Mouse (Mus musculus) left cerebral cortex, adult 2 months (tissue): Measurements from ENCODE around the gene Pias3. TPM values are rescaled to one million over a fixed set of nuclear protein-coding genes. Genes with fewer than 3 reads are reported as not detected.
"Not testable (repeated sequence)": the region's sequence is repeated elsewhere in the genome, so short reads cannot be mapped to it uniquely, and the experiment has no call there.

ENCODE experiments used
- DNase-seq, 2 experiments: peaks; one replicate each; pipeline ENCODE4 v3.0.0; 2021 to 2022; ENCODE audit warnings: low spot score in 2 of 2, mixed read lengths in 1 of 2; ENCODE audit errors: extremely low spot score in 1 of 2
- H3K27ac ChIP-seq: fragments of 200-600 bp; 2 replicates; pipeline ENCODE4 v1.8.1; 2022
- H3K4me3 ChIP-seq: fragments of 200-600 bp; 2 replicates; pipeline ENCODE4 v1.8.1; 2022
- CTCF ChIP-seq: fragments of 200-600 bp; IDR thresholded peaks from 2 replicates; pipeline ENCODE4 v1.8.1; 2022; ENCODE audit warnings: antibody characterized with exemption, mild to moderate bottlenecking, moderate library complexity
- intact Hi-C: fragments of 180-260 bp; cut with DNase I; formaldehyde crosslinking; loops from one replicate; pipeline ENCODE4 v1.15.1; 2025
- long read RNA-seq, 2 experiments: library from polyadenylated mRNA; stranded (forward); transcript quantifications; one replicate each; pipeline ENCODE4 v2.0.0; 2021; ENCODE audit warnings: borderline mapping rate in 2 of 2
- total RNA-seq, 2 experiments: library from RNA; stranded (reverse); gene quantifications; 2 replicates each; pipeline ENCODE4 v1.2.3; 2021

Gene Pias3
- 10 to 100 TPM; 23.6 to 30.3 TPM for total RNA-seq
- long read RNA-seq, experiment 1, transcript Pias3-201 (14 exons, 2,931 nt) = major isoform, 25 of 36 reads
- long read RNA-seq, experiment 1, partial matches to known transcripts = 3 of 36 reads
- long read RNA-seq, experiment 1, other reads (novel, unspliced or antisense) = 5 of 36 reads
- long read RNA-seq, experiment 2, transcript Pias3-201 (14 exons, 2,931 nt) = major isoform, 23 of 48 reads
- long read RNA-seq, experiment 2, partial matches to known transcripts = 13 of 48 reads
- long read RNA-seq, experiment 2, other reads (novel, unspliced or antisense) = 10 of 48 reads

GRCm38 (mm10) chr3:96696198-96696765, at the start of gene Pias3:
Gene Pias3, plus strand, starts transcription at chr3:96696384.
- TF ChIP-seq CTCF = no peak
- Histone ChIP-seq H3K4me3 (peak within 1 kb of the TSS; percentile 89), H3K27ac (peak within 1 kb of the TSS; percentile 94)
- intact Hi-C loops = loop anchor here (2.0 kb wide), 1 partner anchor 25 kb away; the partner anchor contains the start of gene Ankrd35
- peak in 1 of 2 experiments; percentile 68 for DNase-seq

DNA sequence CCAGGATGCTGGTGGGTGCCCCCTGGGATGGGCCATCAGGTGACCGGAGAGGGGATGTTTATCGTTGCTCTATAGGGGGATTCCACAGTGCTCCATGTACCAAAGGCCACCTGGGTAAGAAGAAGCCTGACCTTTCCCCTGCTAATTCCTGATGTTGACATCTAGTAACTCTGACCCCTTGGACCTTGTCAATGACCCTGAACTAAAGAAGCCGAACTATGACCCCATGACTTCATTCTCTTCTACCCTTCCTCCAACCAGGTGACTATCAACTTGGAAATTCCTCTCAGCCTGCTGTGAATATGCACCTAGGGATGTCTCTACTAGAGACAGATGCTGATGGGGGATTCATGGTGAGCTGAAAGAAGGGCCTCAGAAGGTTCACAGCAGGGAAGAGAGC, 48.8 kb upstream of the Pias3 start:
- intact Hi-C loops = no loop called here
- no peak for TF ChIP-seq CTCF
- no peak overlapping the region for H3K27ac ChIP-seq

DNA sequence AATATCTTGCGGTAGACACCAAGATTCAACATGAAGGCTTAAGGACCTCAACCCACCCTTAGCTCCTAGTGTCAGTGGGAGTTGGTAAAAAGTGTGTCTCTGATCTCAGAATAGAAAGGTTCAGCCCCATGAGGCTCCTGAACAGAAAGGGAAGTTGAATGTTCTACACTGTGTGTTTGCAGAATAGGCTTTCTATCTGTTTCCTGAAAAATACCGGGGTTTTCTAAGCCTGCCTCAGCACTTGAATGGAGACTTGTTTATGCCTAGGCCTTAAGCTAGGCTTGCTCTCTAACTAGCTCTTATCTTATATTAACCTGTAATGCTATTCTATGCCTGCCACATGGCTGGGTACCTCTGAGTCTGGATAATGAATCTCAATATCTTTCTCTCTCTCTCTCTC, 35.3 kb upstream of the Pias3 start:
- Histone ChIP-seq H3K4me3 (no peak overlapping the region), H3K27ac (no peak overlapping the region)
- intact Hi-C loops = loop anchor here (2.0 kb wide), 1 partner anchor 16 kb away; the partner anchor contains the start of gene Itga10
- no peak for TF ChIP-seq CTCF
- no peak for DNase-seq

More for the DNA sequence above, 48.8 kb upstream of the Pias3 start:
- no peak for DNase-seq
- no peak overlapping the region for H3K4me3 ChIP-seq

- no peak for TF ChIP-seq CTCF
- Histone ChIP-seq H3K4me3 (no peak overlapping the region), H3K27ac (no peak overlapping the region; the same call in 1 of the 2 replicates)
- intact Hi-C loops = no loop called here
- no peak for DNase-seq
Measured at GRCm38 (mm10) chr3:96662731-96663316, 33.4 kb upstream of the Pias3 start.

DNA sequence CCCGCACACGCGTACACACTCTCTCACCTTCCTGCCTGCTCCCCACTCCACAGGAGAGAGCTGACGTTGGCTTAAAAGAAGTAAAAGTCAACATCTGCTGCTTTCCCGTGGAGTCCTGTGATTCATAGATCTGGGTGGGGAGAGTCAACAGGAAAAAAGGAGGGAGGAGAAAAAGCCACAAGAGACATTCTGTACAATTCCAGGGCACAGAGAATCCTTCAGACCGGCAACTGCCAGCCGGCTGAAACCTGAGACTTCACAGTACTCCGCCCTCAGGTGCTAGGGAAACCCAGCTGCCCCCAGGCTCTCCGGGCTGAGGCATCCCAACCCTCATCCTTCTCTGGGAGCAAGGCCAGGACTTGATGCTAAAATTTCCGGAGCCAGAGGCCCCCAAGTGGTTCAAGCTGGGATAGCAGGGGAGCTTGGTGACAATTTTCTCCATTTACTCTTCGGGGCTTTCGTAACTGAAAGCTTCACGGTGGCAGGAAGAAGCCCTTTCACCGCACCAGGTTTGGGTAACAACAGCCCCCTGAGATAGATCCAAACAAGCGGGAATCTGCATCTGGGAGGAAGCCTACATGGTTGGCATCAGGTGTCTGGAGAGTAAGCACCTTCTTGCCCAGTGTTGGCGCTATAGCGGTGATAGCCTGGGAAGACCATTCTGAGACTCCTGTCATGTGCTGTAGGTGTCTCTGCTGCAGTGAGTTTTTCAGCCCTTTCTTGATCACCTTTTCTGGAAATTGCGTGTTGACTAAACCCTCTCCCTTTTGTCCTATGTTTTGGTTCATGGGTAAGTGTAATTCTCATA, 32.5 kb upstream of the Pias3 start:
- TF ChIP-seq CTCF = peak; percentile 87
- DNase-seq = peak; percentile 82 to 89
- intact Hi-C loops = no loop called here

GRCm38 (mm10) chr3:96665732-96666363, 30.3 kb upstream of the Pias3 start:
- intact Hi-C loops, DNase-seq, H3K27ac ChIP-seq, H3K4me3 ChIP-seq: not testable (repeated sequence)

More for the DNA sequence above, 32.5 kb upstream of the Pias3 start:
- Histone ChIP-seq H3K27ac (peak overlapping the region; percentile 34; the same call in 1 of the 2 replicates), H3K4me3 (peak overlapping the region; percentile 39)

- DNase-seq = no peak
- Histone ChIP-seq H3K27ac (no peak overlapping the region), H3K4me3 (no peak overlapping the region)
- intact Hi-C loops = no loop called here
- no peak for TF ChIP-seq CTCF
Measured at GRCm38 (mm10) chr3:96666916-96667315, 29.3 kb upstream of the Pias3 start.

DNA sequence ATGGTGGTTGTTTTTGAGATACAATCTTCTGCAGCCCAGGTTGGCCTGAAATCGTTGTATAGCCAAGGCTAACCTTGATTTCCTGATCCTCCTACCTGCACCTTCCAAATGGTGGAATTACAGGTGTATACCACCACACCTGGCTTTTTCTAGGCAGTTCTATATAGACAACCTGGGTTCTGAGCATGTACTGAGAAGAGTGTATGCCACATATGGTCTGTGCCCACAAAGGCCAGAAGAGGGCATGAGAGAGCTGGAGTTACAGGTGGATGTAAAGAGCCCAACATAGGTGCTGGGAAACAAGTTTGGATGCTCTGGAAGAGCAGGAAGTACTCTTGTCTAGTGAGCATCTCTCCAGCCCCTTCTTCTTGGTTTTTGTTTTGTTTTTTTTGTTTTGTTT, 28.9 kb upstream of the Pias3 start:
- H3K27ac ChIP-seq = no peak overlapping the region
- no peak for DNase-seq
- TF ChIP-seq CTCF = peak; percentile 37
- intact Hi-C loops = no loop called here
- H3K4me3 ChIP-seq = no peak overlapping the region

GRCm38 (mm10) chr3:96668424-96669067, 27.6 kb upstream of the Pias3 start:
- intact Hi-C loops = no loop called here
- no peak for TF ChIP-seq CTCF
- Histone ChIP-seq H3K27ac (no peak overlapping the region), H3K4me3 (no peak overlapping the region)
- DNase-seq = no peak

- Histone ChIP-seq H3K4me3 (peak within 1 kb of the TSS; percentile 63), H3K27ac (peak within 1 kb of the TSS; percentile 66; the same call in 1 of the 2 replicates)
- peak; percentile 65 to 70 for DNase-seq
- TF ChIP-seq CTCF = peak; percentile 30
- intact Hi-C loops = loop anchor here (2.0 kb wide), 1 partner anchor 27 kb away; the partner anchor contains the start of gene Pias3
Measured at GRCm38 (mm10) chr3:96669727-96670468, 26.3 kb upstream of the Pias3 start, which contains the start of gene Ankrd35. Gene Ankrd35, plus strand, starts transcription at chr3:96670131.
